Mouse (Mus musculus) brain, adult 2 months (tissue): ENCODE measurements around the gene Gabrb1.

Source experiments
- DNase-seq: peaks from one replicate; pipeline ENCODE4 v3.0.0; 2011; ENCODE audit warnings: low read depth, low spot score

Gabrb1 gene

DNA sequence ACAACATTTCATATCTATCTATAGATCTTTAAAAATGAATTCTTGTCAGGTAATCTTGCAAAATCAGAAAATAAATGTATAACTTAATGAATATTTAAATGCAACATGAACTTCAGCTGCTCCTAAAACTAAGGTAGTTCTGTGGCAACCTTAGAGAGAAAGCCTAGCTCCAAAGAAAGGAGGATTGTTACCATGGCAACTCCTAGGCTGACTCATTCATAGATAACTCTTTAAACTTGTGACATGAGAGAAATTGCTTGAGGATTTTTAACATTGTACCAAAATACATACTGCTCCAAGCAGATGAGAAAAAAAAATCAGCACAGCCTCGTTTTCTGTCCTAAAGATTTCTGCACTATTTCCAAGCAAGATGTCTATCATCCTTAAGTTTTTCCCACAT lies 171.1 kb downstream of the Gabrb1 start:
- DNase-seq: peak; percentile 93

DNA sequence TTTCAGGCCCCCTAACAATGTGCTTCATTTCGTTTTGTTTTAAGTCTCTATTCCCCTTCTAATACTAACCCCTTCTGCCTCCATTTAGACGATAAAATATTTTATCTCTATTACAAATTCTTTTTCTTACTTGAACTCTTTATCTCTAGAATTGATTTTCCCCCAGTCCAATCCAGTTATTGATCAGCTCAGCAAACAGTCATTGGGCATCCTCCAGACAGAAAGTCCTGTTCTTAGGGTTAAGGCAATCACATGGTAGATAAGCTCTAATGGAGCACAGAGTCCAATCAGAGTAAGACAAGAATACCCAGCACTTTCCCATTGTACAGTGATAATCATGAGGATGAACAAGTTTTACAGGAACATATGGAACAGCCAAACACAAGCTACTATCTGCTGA lies 172.4 kb downstream of the Gabrb1 start:
- DNase-seq: no peak

DNA sequence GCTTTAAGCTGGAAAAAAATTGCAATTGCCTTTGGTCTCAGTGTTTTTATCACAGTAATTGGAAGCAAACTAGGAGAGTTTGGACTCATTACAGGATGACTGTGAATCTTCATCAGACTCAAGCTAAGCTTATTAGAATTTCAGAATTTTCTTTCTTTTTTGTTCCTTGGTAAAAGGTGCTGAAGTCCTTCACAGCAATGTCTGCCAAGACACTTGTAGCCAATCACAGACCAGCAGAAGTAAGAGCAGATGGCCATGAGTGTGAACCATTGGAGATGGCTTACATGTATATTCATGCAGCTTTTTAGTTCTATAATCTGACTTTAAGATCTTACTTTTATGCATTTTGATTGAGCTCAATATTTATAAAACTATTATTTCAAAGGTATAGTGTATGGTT lies 184.3 kb downstream of the Gabrb1 start:
- peak; percentile 67 for DNase-seq

DNA sequence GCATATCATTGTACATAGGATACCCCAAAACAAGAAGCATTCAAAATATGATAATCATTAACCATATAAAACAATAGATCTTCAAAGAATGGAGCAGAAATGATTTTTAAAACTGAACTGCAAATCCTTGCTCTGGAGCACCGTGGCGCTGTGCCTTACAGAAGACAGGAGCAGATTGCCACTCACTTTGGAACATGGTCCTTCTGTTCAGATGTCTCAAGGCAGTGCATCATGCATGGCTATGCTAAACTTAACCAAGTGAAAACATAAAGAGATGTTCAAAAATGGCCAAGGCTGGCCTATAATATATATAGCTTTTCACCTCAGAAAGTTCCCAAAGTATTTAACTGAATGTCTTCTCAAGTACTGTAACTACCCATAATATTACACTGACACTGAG lies 240.3 kb downstream of the Gabrb1 start:
- peak; percentile 61 for DNase-seq

DNA sequence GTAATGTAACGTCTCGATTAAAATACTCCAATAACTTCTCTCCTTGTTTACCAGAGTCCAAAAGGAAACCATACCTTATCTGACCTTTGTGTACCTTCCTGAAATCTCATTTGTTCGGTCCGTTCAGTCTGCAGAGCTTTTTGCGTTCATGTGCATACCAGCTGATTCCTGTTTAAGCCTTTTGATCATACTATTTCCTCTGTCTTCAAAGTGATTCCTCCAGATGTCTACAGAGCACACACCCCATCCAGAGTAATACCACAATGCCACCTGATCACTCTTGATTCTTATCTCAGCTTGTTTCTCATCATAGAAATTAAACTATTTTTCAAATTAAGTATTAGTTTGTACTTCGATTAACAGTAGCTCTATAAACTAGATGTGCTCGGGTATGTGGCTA lies 245.5 kb downstream of the Gabrb1 start:
- DNase-seq: no peak

DNA sequence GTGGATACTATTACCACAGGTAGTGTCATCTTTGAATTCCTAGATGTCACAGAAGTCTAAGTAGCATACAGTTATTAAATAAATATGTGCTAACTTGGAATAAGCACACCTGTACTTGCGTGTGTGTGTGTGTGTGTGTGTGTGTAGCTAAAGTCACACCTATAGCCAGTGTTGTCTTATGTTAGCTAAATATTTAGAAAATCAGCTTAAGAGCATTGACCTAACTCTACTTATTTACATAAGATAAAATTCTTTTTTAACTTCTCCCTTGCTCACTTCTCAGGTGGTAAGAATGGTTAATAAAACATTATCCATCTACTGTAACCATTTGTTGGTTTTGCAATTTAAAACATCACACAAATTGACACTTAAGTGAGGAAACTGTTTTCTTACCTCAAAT lies 256.1 kb downstream of the Gabrb1 start:
- no peak for DNase-seq

DNA sequence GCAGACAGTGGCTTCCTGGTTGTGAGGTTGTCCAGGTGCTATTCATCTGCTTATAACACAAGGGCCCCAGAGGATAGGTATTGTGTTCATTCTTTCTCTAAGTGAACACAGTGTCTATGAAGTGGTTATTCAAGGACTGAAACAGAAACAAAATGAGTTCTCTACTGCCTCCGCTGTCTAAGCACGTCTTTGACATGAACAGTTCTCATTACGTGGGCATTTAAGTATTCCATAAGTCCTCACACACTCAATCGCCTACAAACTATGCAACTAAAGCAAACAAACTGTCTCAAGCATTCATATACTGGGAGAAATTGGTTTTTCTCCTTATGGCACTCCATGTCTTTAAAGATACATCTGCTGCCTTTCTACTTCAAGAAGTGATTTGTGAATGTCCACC lies 257.8 kb downstream of the Gabrb1 start:
- peak; percentile 54 for DNase-seq

DNA sequence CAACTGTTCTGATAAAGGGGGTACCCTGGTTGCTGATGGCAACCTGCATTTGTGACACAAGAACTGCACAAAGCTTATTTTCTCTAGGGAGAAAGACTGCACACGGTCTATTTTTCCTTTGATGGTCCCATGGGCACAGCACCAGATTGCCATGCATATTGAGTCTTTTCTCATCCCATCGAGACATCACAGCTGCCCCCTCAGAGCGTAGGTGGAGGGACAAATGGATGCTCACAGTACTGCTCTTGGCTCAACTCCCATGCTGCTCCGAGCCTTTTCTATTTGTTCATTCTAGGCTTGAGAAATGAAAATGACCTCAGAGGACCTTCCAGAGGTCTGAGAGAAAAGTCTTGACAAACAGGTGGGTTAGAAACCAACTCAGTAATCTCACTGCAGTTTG lies 259.3 kb downstream of the Gabrb1 start:
- peak; percentile 92 for DNase-seq

DNA sequence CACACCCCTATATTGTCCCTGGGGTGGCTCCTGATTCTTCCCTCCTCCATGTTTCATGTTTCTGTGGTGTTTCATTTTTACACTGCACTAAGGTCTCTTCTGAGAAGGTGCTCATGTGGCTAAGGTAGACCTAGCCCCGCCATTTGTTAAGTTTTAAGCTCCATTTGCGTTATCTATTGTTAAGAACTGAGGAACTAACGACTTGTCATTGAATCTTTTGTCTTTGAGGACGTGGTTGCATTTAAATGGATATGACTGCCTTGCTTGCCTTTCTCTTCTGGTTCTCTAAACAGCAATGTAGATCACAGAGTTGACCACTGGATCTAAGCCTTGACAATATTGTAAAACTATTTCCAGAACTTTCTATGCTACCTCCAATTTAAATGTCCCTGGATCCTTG lies 265.7 kb downstream of the Gabrb1 start:
- no peak for DNase-seq

DNA sequence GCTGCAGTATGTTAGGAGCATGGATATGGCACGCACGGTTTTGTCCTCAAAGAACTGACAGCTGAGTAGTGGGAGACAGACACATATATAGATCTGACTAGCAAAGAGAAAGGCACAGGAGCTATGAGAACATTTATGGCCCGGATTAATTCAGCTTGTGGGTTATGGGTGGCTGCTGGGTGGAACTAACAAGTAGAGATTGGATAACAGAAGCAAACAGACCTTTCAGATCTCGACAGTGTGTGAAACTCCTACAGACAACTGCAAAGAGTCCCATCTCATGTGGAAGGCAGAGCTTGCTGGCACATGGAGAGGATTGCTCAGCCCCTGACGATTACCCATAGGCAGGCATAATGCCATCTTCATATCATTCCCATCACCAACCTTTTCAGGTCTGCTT lies 268.4 kb downstream of the Gabrb1 start:
- peak; percentile 73 for DNase-seq

DNA sequence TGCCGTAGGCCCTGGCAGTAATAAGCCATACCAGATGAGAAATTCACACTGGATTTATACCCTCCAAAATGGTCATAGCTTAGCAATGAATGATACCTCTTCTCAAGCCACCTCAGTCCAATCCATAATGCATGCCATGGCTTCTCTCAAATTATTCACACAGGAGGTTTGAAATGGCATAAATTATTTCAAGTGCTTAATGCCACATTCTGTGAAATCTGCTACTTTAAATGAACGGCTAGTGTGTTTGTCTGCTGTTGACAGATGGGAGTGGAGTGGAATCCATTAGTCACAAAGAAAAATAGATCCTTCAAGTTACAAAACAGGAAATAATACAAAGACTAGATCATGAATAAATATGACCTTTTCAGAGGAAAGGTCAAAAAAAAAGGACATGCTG lies 272.1 kb downstream of the Gabrb1 start:
- no peak for DNase-seq

DNA sequence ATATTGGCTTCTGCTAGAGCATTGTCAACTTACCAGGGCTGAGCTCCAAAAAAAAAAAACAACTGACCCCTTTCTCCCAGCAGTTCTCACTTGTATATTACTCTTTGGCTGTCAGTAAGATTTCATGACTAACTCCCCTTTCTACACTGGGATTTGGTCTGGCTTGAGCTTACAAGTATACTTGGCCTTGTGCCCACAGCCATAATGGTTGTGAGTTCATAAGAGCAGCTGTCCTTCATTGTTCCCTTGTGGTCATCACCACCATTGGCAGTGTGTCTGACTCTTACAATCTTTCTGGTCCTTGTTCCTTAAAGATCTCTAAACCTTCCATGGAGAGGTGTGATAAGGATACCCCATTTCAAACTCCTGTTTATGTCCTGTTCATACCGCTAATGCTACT lies 293.5 kb downstream of the Gabrb1 start:
- no peak for DNase-seq

DNA sequence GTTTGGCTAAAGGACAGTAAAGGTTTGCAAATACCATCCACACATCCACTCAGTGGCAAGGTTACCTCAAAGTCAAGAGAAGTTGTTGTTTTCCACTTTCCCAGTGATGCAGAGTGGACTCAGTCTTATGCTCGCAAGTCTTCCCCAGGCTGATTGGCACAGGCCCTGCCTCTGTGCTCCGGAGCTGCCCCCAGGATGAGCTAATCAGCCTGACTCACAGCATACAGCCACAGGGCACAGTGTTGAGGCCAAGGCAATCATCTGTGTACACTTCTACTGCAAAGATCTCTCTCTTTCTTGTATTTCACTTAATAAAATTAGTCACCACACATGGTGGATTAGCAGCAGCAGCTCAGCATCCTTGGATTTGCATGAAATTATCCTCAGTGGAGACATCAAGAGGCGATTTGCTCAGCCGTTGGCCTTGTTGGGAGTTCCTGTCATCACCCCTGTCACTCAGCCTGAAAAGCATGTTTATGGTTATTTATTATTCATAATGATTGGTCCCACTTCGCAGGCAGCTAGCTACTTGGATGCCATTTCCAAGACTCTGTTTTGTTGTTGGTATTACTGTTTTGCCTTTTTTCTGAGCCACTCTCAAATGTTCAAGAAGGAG lies 297.3 kb downstream of the Gabrb1 start:
- DNase-seq: peak; percentile 46

DNA sequence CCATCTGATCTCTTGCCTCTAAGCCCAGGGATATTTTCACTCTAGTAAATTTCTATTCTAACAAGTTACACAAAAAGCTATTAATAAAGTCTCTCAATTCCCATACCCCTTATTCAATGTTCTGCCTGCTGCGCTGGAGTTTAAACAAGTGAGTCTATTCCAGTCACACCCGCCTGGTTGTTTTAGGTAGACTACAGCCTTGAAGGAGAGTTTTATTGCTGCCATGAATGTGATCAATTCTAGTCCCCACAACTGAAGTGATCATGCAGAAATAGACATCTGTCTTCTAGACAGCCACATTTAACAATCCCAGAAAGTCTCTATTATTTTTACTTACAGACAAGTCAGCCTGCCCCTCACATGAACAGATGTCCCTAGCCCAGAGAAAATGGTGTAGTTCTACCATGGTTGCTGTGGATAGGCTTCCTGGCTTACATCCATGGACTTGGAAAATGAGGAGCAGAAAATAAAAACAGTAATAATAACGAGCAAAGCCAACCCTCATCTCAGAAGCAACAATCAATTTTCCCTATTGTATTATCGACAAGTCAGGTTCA lies 307.0 kb downstream of the Gabrb1 start:
- peak; percentile 26 for DNase-seq

DNA sequence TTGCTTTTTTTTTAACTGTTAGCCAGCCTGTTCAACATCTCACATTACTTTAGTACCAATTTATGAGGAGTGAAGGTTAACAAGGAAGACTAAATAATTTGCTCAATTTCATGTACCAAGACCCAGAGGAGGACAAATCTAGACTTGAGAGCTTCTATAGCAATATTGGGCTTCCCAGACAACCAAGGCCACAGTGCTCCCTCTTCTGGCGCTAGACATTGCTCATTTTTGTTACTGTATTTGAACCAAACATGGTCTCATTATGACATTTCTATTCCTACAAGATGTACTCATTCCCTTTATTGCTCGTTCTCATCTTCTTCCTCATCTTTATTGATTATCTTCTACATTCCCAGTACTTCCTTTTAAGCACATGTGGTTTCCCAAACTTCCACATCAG lies 307.6 kb downstream of the Gabrb1 start:
- DNase-seq: peak; percentile 51

DNA sequence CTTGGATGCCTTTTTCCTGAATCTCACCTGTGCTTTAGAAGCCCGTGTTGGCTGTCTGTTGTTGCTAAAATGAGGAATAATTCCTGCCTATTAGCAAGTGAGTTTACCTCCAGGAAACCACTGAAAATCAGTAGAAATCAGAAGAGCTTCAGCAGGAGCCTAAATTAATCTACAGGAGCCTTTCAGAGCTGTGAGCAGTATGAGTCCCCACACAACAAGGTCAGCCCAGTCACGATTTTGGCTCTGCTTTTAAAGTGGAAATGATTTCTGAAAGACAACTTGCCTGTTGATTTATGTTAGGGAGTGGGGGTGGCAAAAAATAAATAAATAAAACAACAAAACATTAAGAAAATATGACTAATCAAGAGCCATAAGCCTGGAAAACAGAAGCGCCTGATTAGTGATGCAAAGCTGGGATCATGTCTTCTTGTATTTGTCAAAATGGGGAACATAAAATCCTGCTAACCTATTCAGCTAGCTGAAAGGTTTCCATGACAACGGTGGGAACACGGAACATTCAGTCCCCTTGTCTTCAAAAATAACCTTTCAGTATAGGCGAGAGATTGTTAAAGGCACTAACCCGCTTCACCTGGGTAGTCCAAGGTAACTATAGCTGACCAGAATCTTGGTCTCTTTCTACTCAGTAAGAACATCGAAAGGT lies 312.4 kb downstream of the Gabrb1 start:
- DNase-seq: peak; percentile 85

DNA sequence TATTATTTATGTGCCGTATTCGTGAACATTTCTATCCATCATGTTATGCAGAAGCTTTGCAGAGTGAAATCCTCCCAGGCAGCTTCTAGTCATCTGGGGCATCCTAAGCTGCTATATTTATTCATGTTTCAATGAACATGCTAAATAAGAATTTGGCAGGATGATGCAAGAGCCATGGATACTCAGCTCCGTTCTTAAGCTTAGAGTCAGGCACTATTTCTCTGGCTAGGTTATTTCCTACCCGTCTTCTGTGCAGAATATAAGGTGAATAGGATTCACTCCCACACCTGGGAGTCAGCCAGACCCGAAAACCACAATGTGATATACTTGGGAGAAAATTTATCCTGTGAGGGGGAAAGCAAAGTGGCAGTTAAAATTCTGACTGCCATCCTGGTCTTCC lies 314.9 kb downstream of the Gabrb1 start:
- DNase-seq: peak; percentile 73

DNA sequence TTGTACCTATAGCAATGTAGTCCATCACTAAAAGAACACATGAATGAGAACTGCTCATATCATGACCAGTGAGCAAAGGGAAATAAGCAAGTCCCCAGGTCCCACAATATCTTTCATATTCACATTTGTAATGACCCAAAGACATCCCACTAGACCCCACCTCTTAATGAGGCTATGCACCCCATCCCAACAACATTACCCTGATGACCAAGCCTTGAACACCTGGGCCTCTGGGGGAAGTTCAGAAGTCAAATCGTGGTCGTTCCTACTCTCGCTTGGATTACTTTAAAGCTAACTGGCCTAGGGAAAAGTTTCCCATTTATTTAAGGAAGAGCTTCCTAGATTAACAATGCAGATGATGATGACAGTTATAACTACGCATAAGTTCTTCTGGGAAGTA lies 318.2 kb downstream of the Gabrb1 start:
- no peak for DNase-seq

DNA sequence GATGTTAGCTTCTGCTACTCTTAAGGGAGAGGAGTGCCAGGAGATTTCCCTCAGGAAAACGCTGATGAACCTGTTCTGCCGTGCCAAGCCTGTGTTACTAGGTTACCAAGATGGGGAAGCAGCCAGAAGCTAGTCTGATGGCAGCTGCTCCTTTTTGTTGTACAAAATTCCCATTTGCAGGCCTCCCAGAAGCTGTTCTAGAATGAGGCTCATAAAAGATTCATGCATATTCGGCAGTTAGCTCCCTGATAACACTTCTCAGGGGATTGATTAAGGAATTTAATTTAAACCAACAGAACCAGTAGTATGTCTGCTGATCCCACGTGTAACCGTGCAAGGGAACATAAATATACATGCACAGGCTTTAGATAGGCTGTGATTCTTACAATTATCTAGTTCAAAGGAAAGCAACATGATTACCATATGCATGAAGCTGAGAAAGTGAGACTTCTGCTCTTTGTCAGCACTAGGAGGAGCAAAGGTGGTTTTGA lies 318.7 kb downstream of the Gabrb1 start:
- peak; percentile 88 for DNase-seq

DNA sequence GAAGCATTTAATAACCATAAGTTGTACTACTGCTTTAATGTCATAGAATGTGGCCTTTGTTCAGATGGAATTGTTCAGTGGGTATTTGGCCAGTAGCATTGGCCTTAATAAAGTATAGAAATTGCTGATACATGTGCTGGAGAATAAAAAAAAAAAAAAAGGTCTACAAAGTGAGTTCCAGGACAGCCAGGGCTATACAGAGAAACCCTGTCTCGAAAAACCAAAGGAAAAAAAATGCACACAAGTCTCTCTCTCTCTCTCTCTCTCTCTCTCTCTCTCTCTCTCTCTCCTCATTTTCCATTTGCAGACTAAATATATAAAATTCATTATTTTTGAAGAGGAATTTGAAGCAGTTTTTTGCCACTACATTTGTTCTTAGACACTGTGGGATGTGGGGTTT lies 328.6 kb downstream of the Gabrb1 start:
- no peak for DNase-seq

DNA sequence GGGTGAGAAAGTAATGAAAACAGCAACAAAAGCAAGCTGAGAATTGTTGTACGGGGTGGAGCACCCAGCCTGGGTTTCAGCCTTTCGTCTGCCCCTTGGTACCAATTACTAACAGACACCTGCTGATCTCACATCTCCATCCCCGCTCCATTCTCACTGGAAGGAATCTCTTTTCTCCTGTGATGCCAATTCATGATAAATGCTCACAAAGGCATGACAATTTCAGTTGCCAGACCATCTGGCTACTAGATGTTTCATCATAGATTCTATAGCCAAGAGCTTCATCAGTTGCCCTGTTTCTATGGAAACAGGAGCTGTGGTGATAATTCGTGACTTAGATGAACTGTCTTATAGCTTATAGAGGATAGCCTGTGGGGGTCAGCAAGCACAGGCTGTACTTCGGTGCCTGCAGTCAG lies 329.1 kb downstream of the Gabrb1 start:
- DNase-seq: peak; percentile 93

DNA sequence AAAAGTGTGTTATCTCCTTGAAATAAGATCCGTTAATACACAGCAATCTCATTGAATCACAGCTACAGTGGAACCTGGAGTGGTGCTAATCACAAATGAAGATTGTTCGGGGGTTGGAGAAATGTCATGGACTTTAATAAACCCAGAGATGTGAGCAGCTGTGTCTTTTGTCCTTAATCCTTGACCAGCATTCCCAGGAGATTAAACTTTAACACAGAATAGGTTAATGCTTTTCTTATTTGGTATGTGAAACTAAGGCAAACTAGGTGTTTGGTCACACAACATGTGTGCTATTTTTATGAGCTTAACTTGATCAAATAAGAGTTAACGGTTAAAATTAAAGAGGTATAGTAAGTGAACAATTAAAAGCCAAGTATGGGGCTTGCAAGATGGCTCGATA lies 341.6 kb downstream of the Gabrb1 start:
- no peak for DNase-seq

DNA sequence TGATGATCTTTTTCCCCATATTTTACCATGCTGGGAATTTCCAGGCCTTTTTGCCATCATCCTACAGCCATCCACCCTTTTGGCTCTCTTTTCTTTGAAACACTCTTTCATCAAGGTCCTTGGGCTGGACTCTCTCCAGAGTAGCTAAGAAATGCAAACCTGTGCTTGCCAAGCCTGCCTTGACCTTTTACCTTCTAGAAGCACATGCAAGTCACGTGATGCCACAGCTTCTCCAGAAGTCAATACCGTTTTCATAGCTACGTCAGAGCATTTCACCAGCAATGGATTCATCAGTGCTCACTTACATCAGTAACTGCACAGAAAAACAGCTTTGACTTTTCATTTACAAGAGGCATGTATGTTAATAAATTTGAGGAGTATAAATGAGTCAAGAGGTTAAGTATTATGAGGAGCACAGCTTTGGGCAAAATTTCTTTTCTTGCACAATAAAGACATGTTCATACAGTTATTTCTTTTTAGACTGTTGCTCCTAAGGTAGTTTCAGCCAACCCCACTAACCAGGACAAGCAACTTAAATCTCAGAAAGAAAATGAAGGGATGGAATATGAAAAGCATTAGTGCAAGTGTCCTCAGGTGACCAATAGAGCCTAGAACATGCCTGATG lies 346.0 kb downstream of the Gabrb1 start:
- DNase-seq: no peak
